Mouse (Mus musculus) forebrain, embryonic 12.5 days (tissue): ENCODE measurements around the gene Mcf2l. TPM values are rescaled to one million over a fixed set of nuclear protein-coding genes. Genes with fewer than 3 reads are reported as not detected.

Experiments used
- ATAC-seq: fragments of 200-750 bp; cut with Nextera tagmentation; 2 replicates; pipeline ENCODE4 v1.8.0; 2017; ENCODE audit warnings: moderate TSS enrichment; ENCODE audit not compliant: low FRiP score
- H3K27ac ChIP-seq: fragments of 300-500 bp; sonication (generic); 2 replicates; pipeline ENCODE4 v1.5.1; 2016; ENCODE audit warnings: mild to moderate bottlenecking
- H3K27me3 ChIP-seq: fragments of 300-500 bp; sonication (generic); 2 replicates; pipeline ENCODE4 v1.6.1; 2016; ENCODE audit warnings: mild to moderate bottlenecking
- H3K36me3 ChIP-seq: fragments of 300-500 bp; sonication (generic); replicated peaks from 2 replicates; pipeline ENCODE4 v1.6.1; 2016; ENCODE audit warnings: mild to moderate bottlenecking
- H3K4me1 ChIP-seq: fragments of 300-500 bp; sonication (generic); 2 replicates; pipeline ENCODE4 v1.6.1; 2016
- H3K4me2 ChIP-seq: fragments of 300-500 bp; sonication (generic); 2 replicates; pipeline ENCODE4 v1.6.1; 2016; ENCODE audit warnings: mild to moderate bottlenecking, moderate library complexity
- H3K4me3 ChIP-seq: fragments of 300-500 bp; sonication (generic); replicated peaks from 2 replicates; pipeline ENCODE4 v1.5.1; 2016; ENCODE audit warnings: mild to moderate bottlenecking
- H3K9ac ChIP-seq: fragments of 300-500 bp; sonication (generic); 2 replicates; pipeline ENCODE4 v1.6.1; 2016; ENCODE audit warnings: mild to moderate bottlenecking
- H3K9me3 ChIP-seq: fragments of 300-500 bp; sonication (generic); 2 replicates; pipeline ENCODE4 v1.6.1; 2016
- WGBS: fragments of 180-500 bp; shearing (Covaris S2); methylation state at CpG from one replicate; pipeline ENCODE4 v1.1.7; 2016; 5-methylcytosine and 5-hydroxymethylcytosine counted together
- polyA plus RNA-seq: library from polyadenylated mRNA; unstranded; fragments of >200 nt; fragmentation: Nextera tagmentation; extraction: Ambion mirVana; gene quantifications from 2 replicates; pipeline ENCODE4 v1.2.1, GENCODE M21; 2016

The Mcf2l gene
- polyA plus RNA-seq, 1 experiment from 2014 or later: 90.2 TPM

DNA sequence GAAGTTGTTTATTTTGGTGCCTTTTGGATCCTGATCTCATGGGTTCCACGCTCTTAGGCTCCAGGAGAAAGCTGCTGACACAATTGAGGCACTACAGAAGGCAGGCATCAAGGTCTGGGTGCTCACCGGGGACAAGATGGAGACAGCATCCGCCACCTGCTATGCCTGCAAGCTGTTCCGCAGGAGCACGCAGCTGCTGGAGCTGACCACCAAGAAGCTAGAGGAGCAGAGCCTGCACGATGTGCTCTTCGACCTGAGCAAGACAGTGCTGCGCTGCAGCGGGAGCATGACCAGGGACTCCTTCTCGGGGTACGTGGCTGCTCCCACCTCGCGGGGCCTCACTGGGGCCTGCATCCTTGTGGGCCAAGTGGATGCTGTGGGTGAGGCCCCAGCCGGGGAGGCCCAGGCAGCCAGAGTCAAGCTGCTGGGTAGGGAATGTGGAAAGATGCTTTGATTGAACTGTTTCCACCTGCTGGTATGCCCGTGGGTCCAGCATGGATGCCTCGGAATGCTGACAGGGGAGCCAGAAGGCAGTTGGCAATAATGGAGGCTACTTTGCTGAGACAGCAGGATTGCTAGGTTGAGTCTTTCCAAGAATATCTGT lies 29.2 kb upstream of the Mcf2l start:
- 94% methylated on average over 16 of the region's 16 CpGs for WGBS
- no peak overlapping the region for H3K9ac ChIP-seq
- H3K4me3 ChIP-seq: no peak overlapping the region
- peaks cover 1% of the 10 kb centered on the region; the same call in 1 of the 2 replicates for H3K4me1 ChIP-seq
- H3K27ac ChIP-seq: no peak overlapping the region
- ATAC-seq: no peak
- peaks cover 68% of the 10 kb centered on the region for H3K36me3 ChIP-seq
- no peak overlapping the region for H3K4me2 ChIP-seq
- no peaks in the 10 kb centered on the region for H3K27me3 ChIP-seq
- no peaks in the 10 kb centered on the region for H3K9me3 ChIP-seq

DNA sequence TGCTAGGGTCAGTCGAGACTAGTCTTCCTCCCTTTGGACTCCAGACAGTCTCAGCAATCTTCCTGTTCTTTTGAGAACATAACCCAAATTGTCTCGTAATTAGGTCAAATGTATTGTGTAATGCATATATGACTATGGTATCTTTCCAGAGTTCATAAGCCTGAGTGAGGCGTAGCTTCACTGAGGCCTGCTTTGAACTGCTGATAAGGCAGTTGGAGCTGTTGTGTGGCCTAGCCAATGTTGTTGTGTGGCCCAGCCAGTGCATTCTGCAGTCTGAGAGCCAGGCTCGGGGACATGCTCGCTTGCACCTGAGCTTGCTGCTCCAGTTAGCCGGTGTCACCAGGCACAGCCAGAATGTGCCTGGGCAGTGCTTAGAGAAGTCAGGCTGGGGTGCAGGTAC lies 27.2 kb upstream of the Mcf2l start:
- Histone ChIP-seq H3K4me1 (no peaks in the 10 kb centered on the region), H3K9ac (no peak overlapping the region), H3K27ac (no peak overlapping the region), H3K4me2 (no peak overlapping the region), H3K27me3 (no peaks in the 10 kb centered on the region), H3K4me3 (no peak overlapping the region), H3K36me3 (peaks cover 82% of the 10 kb centered on the region), H3K9me3 (no peaks in the 10 kb centered on the region)
- 93% methylated on average over 6 of the region's 6 CpGs for WGBS
- ATAC-seq: no peak

DNA sequence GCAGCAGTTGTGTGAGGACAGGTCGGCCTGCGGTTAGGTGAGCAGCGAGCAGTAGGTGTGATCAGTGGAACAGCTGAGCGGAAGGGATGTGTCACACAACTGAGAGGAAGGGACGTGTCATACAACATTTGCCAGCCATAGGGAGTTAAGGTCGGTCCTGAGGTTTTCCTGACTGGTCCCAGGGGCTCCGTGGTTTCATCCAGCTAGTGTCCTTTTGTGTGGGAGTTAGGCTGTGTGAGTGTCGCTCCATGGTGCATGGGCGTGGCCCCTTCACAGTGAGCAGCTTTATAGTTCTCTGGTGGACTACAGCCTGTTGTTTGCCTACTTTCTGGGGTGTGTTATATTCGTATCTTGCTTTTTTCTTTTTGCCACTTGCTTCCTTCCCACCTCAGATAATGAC lies 22.4 kb upstream of the Mcf2l start:
- H3K4me1 ChIP-seq: no peaks in the 10 kb centered on the region
- H3K27ac ChIP-seq: no peak overlapping the region
- no peak for ATAC-seq
- H3K36me3 ChIP-seq: peaks cover 64% of the 10 kb centered on the region
- 90% methylated on average over 10 of the region's 10 CpGs for WGBS
- H3K4me3 ChIP-seq: no peak overlapping the region
- H3K4me2 ChIP-seq: no peak overlapping the region
- no peaks in the 10 kb centered on the region for H3K27me3 ChIP-seq
- H3K9me3 ChIP-seq: no peaks in the 10 kb centered on the region
- no peak overlapping the region for H3K9ac ChIP-seq

DNA sequence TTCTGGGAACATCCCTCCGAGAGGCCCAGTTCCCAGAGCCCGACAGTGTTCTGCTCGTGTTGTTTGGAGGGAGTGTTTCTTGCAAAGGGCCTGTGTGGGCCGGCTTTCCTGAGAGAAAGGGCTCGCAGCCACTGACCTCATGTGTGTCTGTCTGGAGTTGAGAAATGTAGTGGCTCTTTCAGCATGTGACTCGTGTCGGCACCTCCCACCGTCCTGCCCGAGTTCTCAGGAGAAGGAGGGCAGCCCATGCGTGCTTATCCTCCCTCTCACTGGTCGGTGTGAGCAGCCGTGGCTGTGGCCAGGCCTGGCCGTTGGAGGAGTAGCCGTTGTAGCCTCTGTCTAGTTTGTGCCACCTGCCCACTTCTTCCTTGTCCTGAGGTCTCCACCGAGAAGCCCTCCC lies 17.6 kb upstream of the Mcf2l start:
- peaks cover 48% of the 10 kb centered on the region for H3K36me3 ChIP-seq
- H3K9ac ChIP-seq: no peak overlapping the region
- no peak overlapping the region for H3K4me2 ChIP-seq
- H3K4me1 ChIP-seq: no peaks in the 10 kb centered on the region
- no peak for ATAC-seq
- no peak overlapping the region for H3K27ac ChIP-seq
- H3K9me3 ChIP-seq: no peaks in the 10 kb centered on the region
- no peaks in the 10 kb centered on the region for H3K27me3 ChIP-seq
- 83% methylated on average over 15 of the region's 15 CpGs for WGBS
- H3K4me3 ChIP-seq: no peak overlapping the region

DNA sequence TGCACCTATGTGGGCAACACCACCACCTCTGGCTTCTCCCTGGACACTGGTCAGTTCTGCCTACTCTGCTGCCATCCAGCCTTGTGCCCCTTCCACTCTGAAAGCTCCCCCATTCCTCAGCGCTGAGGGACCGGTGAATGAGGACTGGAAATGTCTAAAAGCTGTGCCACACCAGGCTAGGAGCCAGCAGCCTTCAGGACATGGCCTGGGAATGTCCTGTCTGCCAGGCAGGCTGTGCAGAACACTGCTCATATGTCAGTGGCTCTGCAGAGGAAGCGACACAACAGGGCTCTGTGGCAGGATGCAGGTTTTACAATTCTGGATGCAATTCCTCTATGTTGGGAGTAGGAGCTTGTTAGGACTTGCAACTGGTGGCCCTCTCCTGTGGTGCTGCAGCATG lies 10.5 kb upstream of the Mcf2l start:
- H3K9ac ChIP-seq: no peak overlapping the region
- 77% methylated on average over 3 of the region's 3 CpGs for WGBS
- H3K4me1 ChIP-seq: no peaks in the 10 kb centered on the region
- no peak overlapping the region for H3K4me3 ChIP-seq
- peaks cover 55% of the 10 kb centered on the region for H3K36me3 ChIP-seq
- H3K4me2 ChIP-seq: no peak overlapping the region
- H3K27ac ChIP-seq: no peak overlapping the region
- ATAC-seq: no peak
- H3K9me3 ChIP-seq: no peaks in the 10 kb centered on the region
- H3K27me3 ChIP-seq: no peaks in the 10 kb centered on the region

DNA sequence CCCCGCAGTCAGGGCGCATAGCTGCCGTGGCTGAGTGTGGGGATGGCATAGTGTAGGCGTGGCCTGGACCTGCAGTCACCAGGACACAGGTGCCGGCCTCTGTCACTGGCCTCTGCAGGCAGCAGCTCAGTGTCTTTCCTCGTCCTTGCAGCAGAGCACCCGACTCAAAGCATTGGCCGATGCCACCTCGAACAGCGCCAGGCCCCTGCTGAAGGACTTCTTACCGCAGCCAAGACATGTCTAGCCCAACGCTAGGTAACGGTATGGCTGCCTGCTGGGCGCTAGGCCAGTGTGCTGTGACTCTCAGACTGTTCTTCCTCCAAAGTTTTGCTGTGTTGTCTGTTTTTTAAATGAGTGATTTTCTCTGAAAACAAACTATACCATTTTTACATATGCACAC lies 10.0 kb upstream of the Mcf2l start:
- Histone ChIP-seq H3K4me3 (no peak overlapping the region), H3K9ac (no peak overlapping the region), H3K27me3 (no peaks in the 10 kb centered on the region), H3K9me3 (no peaks in the 10 kb centered on the region), H3K27ac (no peak overlapping the region), H3K4me2 (no peak overlapping the region), H3K36me3 (peaks cover 50% of the 10 kb centered on the region), H3K4me1 (no peaks in the 10 kb centered on the region)
- ATAC-seq: no peak
- WGBS: 84% methylated on average over 14 of the region's 14 CpGs

DNA sequence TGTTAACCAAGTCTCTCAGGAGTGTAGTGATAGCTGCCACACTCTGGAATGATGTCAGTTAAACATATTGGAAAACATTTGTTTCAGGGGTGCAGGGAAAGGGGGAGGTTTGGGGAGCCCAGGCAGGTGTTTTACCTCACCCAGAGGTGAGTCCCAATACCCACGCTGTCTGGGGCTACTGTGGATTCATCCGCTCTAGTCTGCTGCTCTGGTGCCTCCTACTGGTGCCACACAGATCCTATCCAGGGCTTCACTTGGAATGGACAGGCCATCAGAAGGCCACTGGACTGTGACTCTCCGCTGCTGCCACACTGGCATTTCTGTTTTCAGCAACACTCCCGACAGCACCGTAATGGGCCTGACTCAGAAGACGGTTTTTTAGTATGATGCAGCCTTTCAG lies 7.8 kb upstream of the Mcf2l start:
- WGBS: 74% methylated on average over 6 of the region's 6 CpGs
- no peak overlapping the region for H3K4me3 ChIP-seq
- H3K9ac ChIP-seq: no peak overlapping the region
- H3K4me2 ChIP-seq: no peak overlapping the region
- H3K9me3 ChIP-seq: no peaks in the 10 kb centered on the region
- H3K27me3 ChIP-seq: no peaks in the 10 kb centered on the region
- peaks cover 43% of the 10 kb centered on the region for H3K36me3 ChIP-seq
- no peak overlapping the region for H3K27ac ChIP-seq
- peaks cover 11% of the 10 kb centered on the region for H3K4me1 ChIP-seq
- ATAC-seq: no peak

DNA sequence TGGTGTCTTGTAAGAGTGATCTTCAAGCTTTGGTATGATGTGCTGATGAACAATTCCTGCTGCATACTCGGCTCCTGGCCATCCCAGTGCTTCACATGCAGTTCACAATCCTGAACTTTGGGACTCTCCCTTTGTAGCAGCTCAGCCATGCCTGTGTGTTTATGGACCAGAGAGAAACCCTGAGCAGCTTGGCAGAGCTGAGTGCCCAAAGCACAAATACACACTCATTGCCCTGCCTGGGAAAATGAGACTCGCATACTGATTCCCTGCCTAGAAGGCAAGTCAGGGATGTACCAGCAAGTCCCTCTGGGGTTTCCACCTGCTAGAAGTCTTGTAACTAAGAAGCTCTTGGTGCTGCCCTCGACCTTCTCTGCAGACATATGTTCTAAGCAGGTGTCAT lies 3.9 kb upstream of the Mcf2l start:
- ATAC-seq: no peak
- WGBS: 77% methylated on average over 3 of the region's 3 CpGs
- H3K27ac ChIP-seq: 0 out of 2 replicates have a peak overlapping the region, but pooled peaks have one; percentile 13

DNA sequence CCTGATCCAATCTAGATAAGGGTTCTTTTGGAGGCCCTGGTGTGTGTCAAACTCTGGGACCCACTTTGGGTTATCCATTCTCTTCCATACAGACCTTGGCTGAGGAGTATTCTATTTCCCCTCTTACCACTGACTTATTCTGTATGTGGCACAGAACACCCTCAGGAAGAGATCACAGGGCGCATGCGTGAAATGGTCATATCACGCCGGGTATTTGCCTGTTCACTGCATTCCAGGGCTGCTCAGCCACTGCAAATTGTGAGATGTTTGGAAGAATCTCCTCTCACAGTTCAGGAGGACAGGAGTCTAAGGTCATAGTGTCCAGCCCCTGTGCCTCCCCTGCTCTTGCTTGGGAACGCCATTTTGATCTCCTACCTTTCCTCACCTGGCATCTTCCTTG lies 3.0 kb upstream of the Mcf2l start:
- peaks cover 53% of the 10 kb centered on the region for H3K4me1 ChIP-seq
- no peak for ATAC-seq
- 0 out of 2 replicates have a peak, but pooled peaks cover 3% of the 10 kb centered on the region for H3K27me3 ChIP-seq
- H3K4me2 ChIP-seq: 0 out of 2 replicates have a peak overlapping the region, but pooled peaks have one; percentile 4
- H3K4me3 ChIP-seq: no peak overlapping the region
- H3K9ac ChIP-seq: no peak overlapping the region
- peak overlapping the region; percentile 93 for H3K27ac ChIP-seq
- 90% methylated on average over 5 of the region's 5 CpGs for WGBS
- no peaks in the 10 kb centered on the region for H3K9me3 ChIP-seq
- peaks cover 1% of the 10 kb centered on the region; the same call in 1 of the 2 replicates for H3K36me3 ChIP-seq

More for the DNA sequence above, 3.9 kb upstream of the Mcf2l start:
- no peak overlapping the region for H3K9ac ChIP-seq
- no peak overlapping the region for H3K4me2 ChIP-seq
- H3K9me3 ChIP-seq: no peaks in the 10 kb centered on the region
- H3K36me3 ChIP-seq: peaks cover 11% of the 10 kb centered on the region
- H3K4me3 ChIP-seq: no peak overlapping the region
- H3K4me1 ChIP-seq: peaks cover 43% of the 10 kb centered on the region
- 0 out of 2 replicates have a peak, but pooled peaks cover 3% of the 10 kb centered on the region for H3K27me3 ChIP-seq

DNA sequence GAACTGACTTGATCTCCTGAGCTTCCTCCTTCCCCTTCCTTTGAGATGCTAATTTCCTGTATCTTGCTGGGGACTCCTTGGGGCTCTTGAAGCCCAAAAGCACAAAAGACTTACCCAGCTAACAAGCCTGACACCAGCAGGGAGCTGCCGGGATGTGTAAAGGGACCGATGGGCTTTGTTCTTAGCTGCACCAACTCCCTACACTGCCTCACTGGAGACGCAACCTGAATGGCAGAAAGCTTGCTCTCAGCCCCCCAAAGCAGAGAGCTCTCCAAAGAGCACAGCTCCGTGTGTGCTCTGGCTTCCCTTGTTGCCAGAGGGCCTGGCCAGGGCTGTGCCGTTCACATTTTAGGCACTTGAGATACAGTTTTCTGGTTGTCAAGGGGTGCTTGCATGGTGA lies 2.1 kb upstream of the Mcf2l start:
- Histone ChIP-seq H3K36me3 (no peaks in the 10 kb centered on the region), H3K27ac (peak overlapping the region; percentile 93), H3K4me2 (peak overlapping the region; percentile 11; the same call in 1 of the 2 replicates), H3K4me1 (peaks cover 61% of the 10 kb centered on the region), H3K4me3 (no peak overlapping the region), H3K9ac (0 out of 2 replicates have a peak overlapping the region, but pooled peaks have one; percentile 17), H3K27me3 (0 out of 2 replicates have a peak, but pooled peaks cover 3% of the 10 kb centered on the region), H3K9me3 (no peaks in the 10 kb centered on the region)
- peak; percentile 59 for ATAC-seq
- 1% methylated on average over 5 of the region's 5 CpGs for WGBS

DNA sequence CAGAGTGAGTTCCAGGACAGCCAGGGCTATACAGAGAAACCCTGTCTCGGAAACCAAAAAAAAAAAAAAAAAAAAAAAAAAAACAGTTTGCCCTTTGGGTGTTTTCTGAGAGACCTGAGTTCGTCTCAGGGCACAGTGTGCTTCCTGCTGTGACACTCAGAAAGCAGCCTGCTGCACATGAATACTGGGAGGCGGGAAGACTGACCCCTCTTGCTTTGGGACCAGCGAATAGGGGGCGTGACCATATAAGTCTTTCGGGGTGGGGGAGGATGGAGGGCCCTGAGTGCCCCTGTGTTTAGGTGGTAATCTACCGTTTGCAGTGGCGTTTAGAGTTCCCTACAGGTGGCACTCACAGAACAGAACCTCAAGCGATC lies 636 bp upstream of the Mcf2l start:
- H3K27ac ChIP-seq: peak overlapping the region; percentile 75
- H3K4me1 ChIP-seq: peaks cover 66% of the 10 kb centered on the region
- H3K4me3 ChIP-seq: peak overlapping the region; percentile 56
- 0 out of 2 replicates have a peak, but pooled peaks cover 3% of the 10 kb centered on the region for H3K27me3 ChIP-seq
- H3K4me2 ChIP-seq: peak overlapping the region; percentile 85
- peak; percentile 4; the same call in 1 of the 2 replicates for ATAC-seq
- H3K36me3 ChIP-seq: no peaks in the 10 kb centered on the region
- WGBS: 3% methylated on average over 8 of the region's 9 CpGs
- peak overlapping the region; percentile 69 for H3K9ac ChIP-seq
- H3K9me3 ChIP-seq: no peaks in the 10 kb centered on the region

DNA sequence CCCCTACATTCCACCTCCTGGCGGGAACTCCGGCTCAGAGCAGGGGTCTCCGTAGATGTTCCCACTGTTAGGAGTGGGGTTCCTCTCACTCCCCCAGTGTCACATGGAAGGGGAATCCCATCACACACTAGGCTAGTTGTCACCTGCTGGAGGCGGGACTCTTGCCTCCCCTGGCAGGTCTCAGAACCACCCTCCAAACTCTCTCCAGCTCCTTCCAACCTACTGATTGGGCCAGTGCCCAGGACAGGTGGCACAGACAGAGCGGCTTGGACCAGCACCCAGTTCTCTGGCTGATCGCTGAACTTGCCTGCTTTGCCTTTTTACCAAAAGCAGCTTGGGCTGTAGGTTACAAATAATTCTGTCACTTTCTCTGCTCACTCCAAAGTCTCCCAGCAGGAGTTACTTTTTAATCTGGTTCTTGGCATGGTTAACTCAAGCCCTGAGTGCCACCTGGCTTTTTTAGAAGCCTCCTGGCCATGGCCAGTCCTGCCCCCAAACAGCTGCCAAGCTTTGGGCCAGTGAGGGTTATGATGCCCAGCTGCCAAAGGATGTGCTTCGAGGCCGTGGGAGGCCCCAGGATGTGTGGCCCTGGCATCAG lies 687 bp downstream of the Mcf2l start:
- peak overlapping the region; percentile 75 for H3K27ac ChIP-seq
- peak; percentile 47 for ATAC-seq
- H3K27me3 ChIP-seq: 0 out of 2 replicates have a peak, but pooled peaks cover 3% of the 10 kb centered on the region
- no peaks in the 10 kb centered on the region for H3K9me3 ChIP-seq
- peak overlapping the region; percentile 85 for H3K4me2 ChIP-seq
- peak overlapping the region; percentile 56 for H3K4me3 ChIP-seq
- H3K4me1 ChIP-seq: peaks cover 66% of the 10 kb centered on the region
- no peaks in the 10 kb centered on the region for H3K36me3 ChIP-seq
- 14% methylated on average over 8 of the region's 8 CpGs for WGBS
- peak overlapping the region; percentile 69 for H3K9ac ChIP-seq

DNA sequence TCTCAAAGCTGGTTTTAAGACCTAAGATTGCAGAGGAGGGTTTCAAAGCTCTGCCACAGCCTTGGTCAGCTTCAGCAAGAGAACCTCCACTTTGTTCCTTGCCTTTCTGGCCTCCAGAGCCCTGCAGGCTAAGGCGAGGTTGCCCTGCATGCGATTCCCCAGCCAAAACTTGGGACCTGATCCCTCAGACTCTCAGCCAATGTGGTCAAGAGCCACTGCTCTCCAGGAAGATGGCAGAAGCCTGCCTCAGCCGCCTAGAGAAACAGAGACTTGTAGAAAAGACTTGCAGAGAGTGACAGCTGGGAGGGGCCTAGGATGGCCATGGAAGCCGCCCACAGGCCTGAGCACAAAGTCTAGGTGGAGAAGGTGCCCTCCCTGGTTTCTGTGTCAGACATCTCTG lies 1.4 kb downstream of the Mcf2l start:
- H3K27me3 ChIP-seq: 0 out of 2 replicates have a peak, but pooled peaks cover 3% of the 10 kb centered on the region
- H3K4me3 ChIP-seq: peak overlapping the region; percentile 56; the same call in 1 of the 2 replicates
- 0 out of 2 replicates have a peak overlapping the region, but pooled peaks have one; percentile 69 for H3K9ac ChIP-seq
- H3K4me1 ChIP-seq: peaks cover 59% of the 10 kb centered on the region
- H3K27ac ChIP-seq: no peak overlapping the region
- ATAC-seq: no peak
- peaks cover 4% of the 10 kb centered on the region for H3K36me3 ChIP-seq
- peak overlapping the region; percentile 85 for H3K4me2 ChIP-seq
- 67% methylated on average over 4 of the region's 4 CpGs for WGBS
- no peaks in the 10 kb centered on the region for H3K9me3 ChIP-seq
